Mouse (Mus musculus): ENCODE data around the gene Stag3.

- TF ChIP-seq POLR2AphosphoS2 (IDR thresholded peaks at IDR 0.05; ENCODE audit: insufficient read length, low read depth) (no peak), TCF12 (IDR thresholded peaks at IDR 0.05; ENCODE audit: insufficient read depth, poor library complexity, severe bottlenecking) (no peak), MAX (IDR thresholded peaks at IDR 0.05; ENCODE audit: low read depth) (no peak), CEBPB (IDR thresholded peaks at IDR 0.05; ENCODE audit: insufficient read depth, poor library complexity, severe bottlenecking) (no peak), POLR2A (IDR thresholded peaks at IDR 0.05; ENCODE audit: insufficient read length, low read depth) (no peak), REST (IDR thresholded peaks at IDR 0.05; ENCODE audit: insufficient read depth, insufficient read length) (no peak), MYOG (IDR thresholded peaks at IDR 0.05; ENCODE audit: control insufficient read depth in 1 of 3, insufficient read depth in 1 of 3, insufficient read length in 2 of 3, low read depth in 2 of 3) (no peak), USF1 (IDR thresholded peaks at IDR 0.05; ENCODE audit: low read depth) (no peak)
Measured at GRCm38 (mm10) chr5:138280425-138280768, 357 bp downstream of the Stag3 start.

Data from myocyte (in vitro differentiated cells).